Mouse (Mus musculus): ENCODE data around the gene Jpt1.

GRCm38 (mm10) chr11:115543571-115543970 is 29.4 kb upstream of the Jpt1 start:
- TF ChIP-seq HCFC1 (IDR thresholded peaks at IDR 0.05; ENCODE audit: borderline replicate concordance, insufficient read depth, low read length) (no peak), CHD2 (IDR thresholded peaks at IDR 0.05; ENCODE audit: low read depth, low read length) (no peak), ZNF384 (IDR thresholded peaks at IDR 0.05; ENCODE audit: low read depth, low read length) (no peak), MAFK (IDR thresholded peaks at IDR 0.05; ENCODE audit: insufficient read depth, low read depth, low read length) (no peak), ZC3H11A (IDR thresholded peaks at IDR 0.05; ENCODE audit: borderline replicate concordance, low read depth, low read length) (no peak)
